Mouse (Mus musculus): ENCODE measurements at regions not wholly inside any gene's neighbourhood (a gene's known extent, or its start where the extent isn't known, plus 50 kb on each side); places are given as distances from the start of the nearest gene placed in this dataset.
"Not testable (repeated sequence)": the region's sequence is repeated elsewhere in the genome, so short reads cannot be mapped to it uniquely, and the experiment has no call there.

DNA sequence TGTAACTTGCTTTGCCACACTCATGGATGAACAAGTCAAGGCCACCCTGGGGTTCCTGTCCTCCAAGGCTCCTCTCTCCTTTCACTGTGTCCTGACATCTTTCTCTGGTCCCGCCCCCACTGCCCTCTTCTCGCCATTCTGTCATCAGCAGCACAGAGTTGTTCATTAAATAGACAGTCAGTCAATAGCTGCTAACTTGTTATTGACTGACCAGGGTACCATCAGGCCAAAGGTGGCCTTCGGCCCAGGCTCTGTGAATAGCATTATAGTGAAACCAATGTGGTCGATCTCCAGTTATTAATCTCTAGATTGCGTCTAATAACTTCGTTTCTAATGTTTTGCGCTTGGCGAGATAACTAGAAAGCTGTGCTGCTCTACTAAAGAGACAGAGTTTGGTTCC is 122.1 kb upstream of the Mrps10 start:
- peak; percentile 13 for DNase-seq
- Histone ChIP-seq H3K36me3 (ENCODE audit: control insufficient read depth, insufficient read depth, low read length) (no peaks in the 10 kb centered on the region), H3K27ac (ENCODE audit: insufficient read depth, low read depth, low read length) (no peak overlapping the region), H3K27me3 (replicated peaks; ENCODE audit: control insufficient read depth, insufficient read depth, low read length) (no peaks in the 10 kb centered on the region), H3K4me3 (ENCODE audit: insufficient read depth, low read depth, low read length) (no peak overlapping the region), H3K4me1 (ENCODE audit: control insufficient read depth, insufficient read depth, low read length) (no peaks in the 10 kb centered on the region)
- TF ChIP-seq CTCF (conservative IDR thresholded peaks at IDR 0.05; ENCODE audit: insufficient read depth, insufficient read length, low read depth, low read length) (no peak), POLR2A (IDR thresholded peaks at IDR 0.05; ENCODE audit: low read depth, low read length) (no peak)
- 90% methylated on average over 8 of the region's 8 CpGs for WGBS

DNA sequence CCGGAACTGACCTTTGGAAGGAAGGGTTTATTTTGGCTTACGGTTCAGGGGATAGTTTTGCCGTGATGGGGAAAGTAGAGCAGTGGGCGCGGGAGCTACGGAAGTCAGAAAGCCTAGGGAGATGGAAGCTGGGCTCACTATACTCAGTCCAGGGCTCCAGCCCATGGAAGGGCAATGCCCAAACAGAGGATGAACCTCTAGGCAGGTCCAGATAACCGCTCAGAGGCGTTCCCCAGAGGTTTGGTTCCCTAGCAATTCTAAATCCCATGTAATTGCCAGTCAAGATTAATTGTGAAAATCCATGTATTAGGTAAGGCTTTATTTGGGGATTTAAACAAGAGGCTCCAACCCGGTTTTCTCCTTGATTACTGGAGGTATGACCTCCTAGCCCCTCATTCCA is 123.1 kb upstream of the Mrps10 start:
- Histone ChIP-seq H3K36me3 (ENCODE audit: control insufficient read depth, insufficient read depth, low read length) (no peaks in the 10 kb centered on the region), H3K27me3 (replicated peaks; ENCODE audit: control insufficient read depth, insufficient read depth, low read length) (no peaks in the 10 kb centered on the region), H3K4me1 (ENCODE audit: control insufficient read depth, insufficient read depth, low read length) (no peaks in the 10 kb centered on the region), H3K27ac (ENCODE audit: insufficient read depth, low read depth, low read length) (no peak overlapping the region), H3K4me3 (ENCODE audit: insufficient read depth, low read depth, low read length) (no peak overlapping the region)
- DNase-seq: no peak
- 87% methylated on average over 9 of the region's 9 CpGs for WGBS
- TF ChIP-seq CTCF (conservative IDR thresholded peaks at IDR 0.05; ENCODE audit: insufficient read depth, insufficient read length, low read depth, low read length) (no peak), POLR2A (IDR thresholded peaks at IDR 0.05; ENCODE audit: low read depth, low read length) (no peak)

DNA sequence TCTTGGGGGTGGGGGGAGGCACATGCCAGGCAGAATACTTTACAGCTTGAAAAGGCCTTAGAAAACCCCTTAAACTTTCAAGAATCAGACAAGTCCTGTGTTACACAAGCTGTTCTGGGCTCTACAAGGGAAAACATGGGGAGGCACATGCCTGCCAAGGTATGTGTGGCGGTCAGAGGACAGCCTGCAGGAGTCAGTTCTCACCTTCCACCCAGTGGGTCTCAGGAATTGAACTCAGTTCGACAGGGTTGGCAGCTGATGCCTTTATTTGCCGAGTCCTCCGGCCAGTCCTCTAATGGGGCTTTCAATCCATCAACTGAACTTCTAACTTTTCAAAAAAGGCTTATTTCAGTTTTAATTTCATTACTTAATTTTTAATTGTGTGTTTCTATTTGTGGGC is 129.6 kb upstream of the Mrps10 start:
- H3K4me3 ChIP-seq (ENCODE audit: insufficient read depth, low read depth, low read length): no peak overlapping the region
- no peak overlapping the region for H3K27ac ChIP-seq (ENCODE audit: insufficient read depth, low read depth, low read length)
- DNase-seq: no peak
- H3K4me1 ChIP-seq (ENCODE audit: control insufficient read depth, insufficient read depth, low read length): no peaks in the 10 kb centered on the region
- TF ChIP-seq CTCF (conservative IDR thresholded peaks at IDR 0.05; ENCODE audit: insufficient read depth, insufficient read length, low read depth, low read length) (no peak), POLR2A (IDR thresholded peaks at IDR 0.05; ENCODE audit: low read depth, low read length) (no peak)
- H3K36me3 ChIP-seq (ENCODE audit: control insufficient read depth, insufficient read depth, low read length): no peaks in the 10 kb centered on the region
- WGBS: 89% methylated on average over 4 of the region's 4 CpGs
- no peaks in the 10 kb centered on the region for H3K27me3 ChIP-seq (replicated peaks; ENCODE audit: control insufficient read depth, insufficient read depth, low read length)

DNA sequence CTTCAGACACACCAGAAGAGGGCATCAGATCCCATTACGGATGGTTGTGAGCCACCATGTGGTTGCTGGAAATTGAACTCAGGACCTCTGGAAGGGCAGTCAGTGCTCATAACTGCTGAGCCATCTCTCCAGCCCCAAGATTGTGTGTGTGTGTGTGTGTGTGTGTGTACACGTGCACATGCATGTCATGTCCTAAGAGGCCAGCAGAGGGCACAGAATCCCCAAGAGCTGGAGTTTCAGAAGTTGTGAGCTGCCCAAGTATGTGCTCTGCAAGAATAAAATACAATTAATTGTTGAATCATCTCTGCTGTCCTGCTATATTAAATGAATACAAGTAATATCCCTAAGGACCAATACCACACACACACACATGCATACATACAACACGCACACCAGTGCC is 130.8 kb upstream of the Mrps10 start:
- H3K27me3 ChIP-seq (replicated peaks; ENCODE audit: control insufficient read depth, insufficient read depth, low read length); H3K27ac ChIP-seq (ENCODE audit: insufficient read depth, low read depth, low read length); H3K4me3 ChIP-seq (ENCODE audit: insufficient read depth, low read depth, low read length); H3K36me3 ChIP-seq (ENCODE audit: control insufficient read depth, insufficient read depth, low read length); DNase-seq; H3K4me1 ChIP-seq (ENCODE audit: control insufficient read depth, insufficient read depth, low read length): not testable (repeated sequence)
- 99% methylated on average over 3 of the region's 3 CpGs for WGBS

DNA sequence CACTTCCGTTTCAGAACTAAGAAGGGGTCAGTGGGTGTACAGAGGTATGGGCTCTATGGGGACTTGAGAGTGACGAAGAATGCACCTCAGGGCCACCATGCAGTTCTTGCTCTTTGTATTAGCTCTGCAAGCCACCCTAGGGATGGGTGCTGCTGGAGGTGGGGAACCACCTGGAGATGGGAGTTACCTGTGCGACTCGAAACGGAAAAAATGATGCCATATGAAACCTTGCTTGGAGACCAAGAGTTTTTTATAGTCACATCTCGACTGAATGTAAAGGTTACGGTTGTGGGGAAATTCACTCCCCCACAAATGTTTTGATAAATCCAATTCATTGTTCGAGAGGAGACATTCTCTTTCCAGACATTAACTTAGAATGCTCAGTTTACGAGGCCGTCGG is 134.3 kb upstream of the Mrps10 start:
- no peak for DNase-seq
- Histone ChIP-seq H3K4me1 (ENCODE audit: control insufficient read depth, insufficient read depth, low read length) (no peaks in the 10 kb centered on the region), H3K36me3 (ENCODE audit: control insufficient read depth, insufficient read depth, low read length) (no peaks in the 10 kb centered on the region), H3K27ac (ENCODE audit: insufficient read depth, low read depth, low read length) (no peak overlapping the region), H3K4me3 (ENCODE audit: insufficient read depth, low read depth, low read length) (no peak overlapping the region), H3K27me3 (replicated peaks; ENCODE audit: control insufficient read depth, insufficient read depth, low read length) (no peaks in the 10 kb centered on the region)
- 77% methylated on average over 11 of the region's 11 CpGs for WGBS
- TF ChIP-seq CTCF (conservative IDR thresholded peaks at IDR 0.05; ENCODE audit: insufficient read depth, insufficient read length, low read depth, low read length) (no peak), POLR2A (IDR thresholded peaks at IDR 0.05; ENCODE audit: low read depth, low read length) (no peak)

DNA sequence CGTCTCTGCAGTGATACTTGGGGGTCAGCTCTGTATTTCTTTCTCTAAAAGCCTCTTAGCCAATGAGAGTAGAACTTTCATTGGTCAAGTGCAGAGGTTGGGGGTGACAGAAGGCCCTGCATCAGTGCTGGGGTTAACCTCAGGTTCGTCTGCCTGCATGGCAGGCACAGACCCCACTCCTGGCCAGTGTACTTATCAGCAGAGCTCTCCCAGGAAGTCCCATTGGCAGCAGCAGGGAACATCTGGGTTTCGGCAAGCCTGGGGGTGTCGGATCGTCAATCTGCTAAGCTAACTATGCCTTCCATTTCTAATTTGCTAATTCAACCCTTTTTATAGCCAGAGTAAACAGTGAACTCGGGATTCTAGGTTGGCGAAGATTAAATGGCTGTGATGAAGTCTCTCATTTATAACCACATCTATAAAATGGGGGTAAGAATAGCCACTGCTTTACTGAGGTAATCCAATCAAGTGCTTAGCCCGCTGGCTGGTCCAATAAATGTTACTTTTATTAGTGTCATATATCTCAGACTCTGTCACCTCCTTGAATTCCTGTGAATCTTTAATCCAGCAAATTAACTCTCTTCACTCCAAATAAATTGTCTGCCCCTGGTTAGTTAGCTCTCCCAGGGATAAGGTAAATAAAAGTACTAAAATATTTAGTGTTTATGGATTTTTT is 135.5 kb upstream of the Mrps10 start:
- no peak for TF ChIP-seq CTCF (conservative IDR thresholded peaks at IDR 0.05; ENCODE audit: insufficient read depth, insufficient read length, low read depth, low read length)
- no peak for TF ChIP-seq POLR2A (IDR thresholded peaks at IDR 0.05; ENCODE audit: low read depth, low read length)
- Histone ChIP-seq H3K27me3 (replicated peaks; ENCODE audit: control insufficient read depth, insufficient read depth, low read length) (no peaks in the 10 kb centered on the region), H3K4me1 (ENCODE audit: control insufficient read depth, insufficient read depth, low read length) (no peaks in the 10 kb centered on the region), H3K27ac (ENCODE audit: insufficient read depth, low read depth, low read length) (no peak overlapping the region), H3K36me3 (ENCODE audit: control insufficient read depth, insufficient read depth, low read length) (no peaks in the 10 kb centered on the region), H3K4me3 (ENCODE audit: insufficient read depth, low read depth, low read length) (no peak overlapping the region)
- WGBS: 50% methylated on average over 8 of the region's 8 CpGs
- DNase-seq: no peak

DNA sequence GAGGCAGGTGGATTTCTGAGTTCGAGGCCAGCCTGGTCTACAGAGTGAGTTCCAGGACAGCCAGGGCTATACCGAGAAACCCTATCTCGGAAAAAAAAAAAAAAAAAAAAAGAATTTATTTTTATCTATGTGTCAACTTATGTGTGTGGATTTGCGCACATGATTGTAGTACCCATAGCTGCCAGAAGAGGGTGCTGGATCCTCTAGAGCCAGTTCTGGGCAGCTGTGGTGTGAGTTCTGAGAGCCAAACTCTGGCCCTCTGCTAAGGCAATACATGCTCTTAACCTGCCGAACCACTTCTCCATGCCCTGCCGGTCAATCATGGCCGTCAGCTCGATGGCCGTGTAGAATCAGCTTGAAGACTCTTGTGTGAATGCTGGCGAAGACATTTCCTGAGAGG is 138.0 kb upstream of the Mrps10 start:
- no peaks in the 10 kb centered on the region for H3K27me3 ChIP-seq (replicated peaks; ENCODE audit: control insufficient read depth, insufficient read depth, low read length)
- WGBS: 96% methylated on average over 10 of the region's 10 CpGs
- no peaks in the 10 kb centered on the region for H3K4me1 ChIP-seq (ENCODE audit: control insufficient read depth, insufficient read depth, low read length)
- TF ChIP-seq POLR2A (IDR thresholded peaks at IDR 0.05; ENCODE audit: low read depth, low read length) (no peak), CTCF (conservative IDR thresholded peaks at IDR 0.05; ENCODE audit: insufficient read depth, insufficient read length, low read depth, low read length) (0 out of 2 replicates have a peak, but pooled peaks have one; percentile 19)
- DNase-seq: no peak
- no peak overlapping the region for H3K4me3 ChIP-seq (ENCODE audit: insufficient read depth, low read depth, low read length)
- H3K36me3 ChIP-seq (ENCODE audit: control insufficient read depth, insufficient read depth, low read length): no peaks in the 10 kb centered on the region
- no peak overlapping the region for H3K27ac ChIP-seq (ENCODE audit: insufficient read depth, low read depth, low read length)

All from kidney, adult 2 months (tissue).